Mouse (Mus musculus): ENCODE measurements around the gene Gm13289.

GRCm38 (mm10) chr4:88744207-88744606 is 32.5 kb upstream of the Gm13289 start:
- no peak for TF ChIP-seq POLR2A (IDR thresholded peaks at IDR 0.05; ENCODE audit: insufficient read depth, low read depth, low read length)
- TF ChIP-seq CTCF (IDR thresholded peaks at IDR 0.05; ENCODE audit: insufficient read depth, low read depth, low read length): no peak
